Mouse (Mus musculus): ENCODE measurements around the gene 2810408A11Rik. TPM values are rescaled to one million over a fixed set of nuclear protein-coding genes. Genes with fewer than 3 reads are reported as not detected.
A peak's percentile ranks its signal among the peaks of the same experiment; 100 is the strongest.

2810408A11Rik gene
- polyA plus RNA-seq (2012; rRNA removed) = 8.5 and 9.5 TPM in 2 replicates

DNA sequence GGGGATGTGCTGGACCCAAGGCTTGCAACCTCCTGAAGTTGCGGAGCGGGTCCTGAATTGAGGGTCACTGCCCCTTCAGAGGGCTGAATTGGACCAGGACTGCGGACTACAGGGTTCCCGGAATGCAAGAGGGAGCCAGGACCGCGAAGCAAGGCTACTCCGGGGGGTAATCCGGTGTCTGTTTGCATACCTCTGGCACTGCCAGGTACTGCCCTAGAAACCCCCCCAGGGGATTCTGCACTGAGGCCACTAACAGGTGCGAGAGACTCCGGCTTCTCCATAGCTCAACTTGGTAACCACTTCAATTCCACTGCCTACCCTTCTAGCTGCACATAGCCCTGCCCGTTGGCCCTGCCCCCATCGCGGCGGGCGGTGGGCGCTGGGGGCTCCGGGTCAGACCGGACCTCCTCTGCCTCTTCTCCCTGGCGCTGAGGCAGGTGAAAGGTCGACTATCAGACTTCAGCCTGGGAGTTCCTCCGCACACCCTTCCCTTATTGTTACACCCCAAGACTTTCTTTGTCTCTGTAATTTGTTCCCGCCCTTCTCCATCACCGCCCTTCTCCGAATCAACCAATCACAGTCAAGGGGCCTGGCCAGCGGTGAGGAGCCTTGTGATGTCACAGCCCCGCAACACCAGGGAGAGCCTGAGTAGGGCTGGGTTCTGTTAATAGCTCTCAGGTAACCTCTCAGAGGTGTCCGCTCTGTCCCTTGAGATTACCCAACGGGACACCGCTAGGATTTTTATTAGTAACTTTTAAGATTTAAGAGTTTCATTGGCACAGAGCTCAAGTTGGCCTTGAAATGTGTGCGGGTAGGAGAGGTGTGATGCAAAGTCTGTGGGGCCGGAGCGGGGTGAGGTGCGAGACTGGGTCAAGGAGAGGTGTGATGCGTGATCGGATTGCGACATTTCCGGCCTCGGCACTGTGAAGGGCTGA, at the start of gene 2810408A11Rik, which contains the start of gene Neurl4:
Gene 2810408A11Rik (minus strand): TSS at position 517 of the 935 bp plus-strand sequence.
Gene Neurl4 (plus strand): TSS at position 602 of the 935 bp plus-strand sequence.
- TF ChIP-seq POLR2A (IDR thresholded peaks at IDR 0.05; ENCODE audit: borderline replicate concordance, extremely low read depth, insufficient read depth, insufficient read length, poor library complexity, severe bottlenecking) = peak; percentile 62; the same call in 1 of the 2 replicates
- no peak for TF ChIP-seq CTCF (IDR thresholded peaks at IDR 0.05; ENCODE audit: borderline replicate concordance, extremely low read depth, insufficient read depth, insufficient read length)
- DNase-seq (ENCODE audit: low read depth) = peak; percentile 99

DNA sequence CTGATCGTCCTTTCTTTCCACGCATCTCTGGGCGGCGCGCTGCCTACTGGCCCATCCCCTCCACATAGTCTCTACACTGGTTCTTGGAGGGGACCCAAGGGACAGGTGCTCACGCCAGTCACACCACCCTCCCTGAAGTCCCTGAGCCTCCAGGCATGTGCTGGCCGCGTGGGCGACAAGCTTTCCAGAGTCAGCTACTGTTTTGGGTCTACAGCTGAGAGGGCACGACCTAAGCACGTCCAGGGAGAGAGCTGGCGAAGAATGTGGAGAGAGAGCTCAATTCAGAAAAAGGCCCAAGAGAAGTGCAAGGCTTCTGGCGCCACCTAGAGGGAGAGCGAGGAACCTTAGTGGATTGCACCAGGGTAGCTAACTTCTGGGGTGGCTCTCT, 48.0 kb upstream of the 2810408A11Rik start:
- DNase-seq (ENCODE audit: low read depth) = peak; percentile 88
- TF ChIP-seq CTCF (IDR thresholded peaks at IDR 0.05; ENCODE audit: borderline replicate concordance, extremely low read depth, insufficient read depth, insufficient read length) (peak; percentile 96), POLR2A (IDR thresholded peaks at IDR 0.05; ENCODE audit: borderline replicate concordance, extremely low read depth, insufficient read depth, insufficient read length, poor library complexity, severe bottlenecking) (no peak)

DNA sequence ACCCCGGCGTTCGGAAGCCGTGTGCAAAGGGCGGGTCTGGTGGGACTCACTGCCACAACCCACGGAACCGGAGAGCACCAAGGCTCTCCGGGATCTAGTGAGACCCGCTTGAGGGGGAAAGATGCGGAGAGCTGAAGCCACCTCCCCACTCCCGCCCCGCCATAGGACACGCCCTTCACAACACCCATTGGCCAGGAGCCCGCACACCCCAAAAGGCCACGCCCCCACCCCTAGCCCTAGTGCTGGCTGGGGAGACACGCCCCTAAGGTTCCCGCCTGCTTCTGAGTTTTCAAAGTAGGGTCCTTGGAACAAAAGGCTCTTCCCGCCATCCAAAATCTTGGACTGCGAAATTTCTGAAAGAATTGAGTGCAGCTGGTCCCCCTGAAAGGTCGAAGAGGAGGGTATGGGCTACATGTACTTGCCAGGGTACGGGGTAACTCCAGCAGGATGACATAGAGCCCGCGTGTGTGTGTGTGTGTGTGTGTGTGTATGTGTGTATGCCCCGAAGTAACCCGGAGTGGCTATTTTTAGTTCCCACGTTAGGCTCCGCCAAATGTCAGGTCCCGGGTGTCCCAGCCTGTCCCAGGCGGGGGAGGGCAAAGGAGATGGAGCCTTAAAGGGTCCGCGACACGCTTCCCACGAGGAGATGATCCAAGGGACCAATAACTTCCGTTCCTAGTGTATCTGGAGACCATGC, 47.4 kb upstream of the 2810408A11Rik start, which contains the start of gene Slc2a4:
Gene Slc2a4 (minus strand): TSS at position 123 of the 697 bp plus-strand sequence.
- TF ChIP-seq POLR2A (IDR thresholded peaks at IDR 0.05; ENCODE audit: borderline replicate concordance, extremely low read depth, insufficient read depth, insufficient read length, poor library complexity, severe bottlenecking) (0 out of 2 replicates have a peak, but pooled peaks have one; percentile 31), CTCF (IDR thresholded peaks at IDR 0.05; ENCODE audit: borderline replicate concordance, extremely low read depth, insufficient read depth, insufficient read length) (no peak)

DNA sequence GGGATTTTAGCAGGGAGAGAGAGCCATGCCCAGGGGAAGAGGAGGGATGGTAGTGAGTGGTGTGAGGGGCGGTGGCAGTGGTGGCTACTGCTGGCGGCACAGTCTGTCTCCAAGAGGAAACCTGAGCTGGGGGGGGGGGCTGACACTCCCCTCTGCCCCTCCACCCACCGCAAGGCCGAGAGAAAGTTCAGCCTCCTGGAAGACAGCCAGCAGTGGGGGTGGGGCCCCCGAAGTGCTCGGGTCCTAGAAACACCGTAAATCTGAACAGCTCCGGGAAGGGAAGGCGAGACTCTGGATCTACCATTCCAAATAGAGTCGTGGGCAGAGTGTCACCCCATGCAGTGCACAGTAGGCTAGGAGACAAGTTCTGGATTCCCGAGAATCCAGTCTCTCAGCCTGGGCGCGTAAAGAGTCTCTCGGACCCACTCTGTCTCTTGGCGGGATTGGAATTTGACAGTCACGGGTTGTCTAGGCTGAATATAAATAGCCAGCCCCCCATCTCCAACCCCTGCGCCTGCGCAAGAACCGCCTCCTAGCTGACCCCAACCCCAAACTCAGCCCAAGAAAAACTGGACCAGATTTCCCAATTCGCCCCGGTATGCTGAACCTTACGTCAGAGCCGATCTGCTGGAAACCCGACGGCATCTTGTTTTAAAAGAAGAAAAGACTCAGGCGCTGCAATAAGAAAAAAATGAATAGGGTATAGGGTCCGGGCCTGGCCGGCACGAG, 46.7 kb upstream of the 2810408A11Rik start:
- TF ChIP-seq CTCF (IDR thresholded peaks at IDR 0.05; ENCODE audit: borderline replicate concordance, extremely low read depth, insufficient read depth, insufficient read length) (no peak), POLR2A (IDR thresholded peaks at IDR 0.05; ENCODE audit: borderline replicate concordance, extremely low read depth, insufficient read depth, insufficient read length, poor library complexity, severe bottlenecking) (no peak)
- peak; percentile 63 for DNase-seq (ENCODE audit: low read depth)

More for the DNA sequence above, 47.4 kb upstream of the 2810408A11Rik start, which contains the start of gene Slc2a4:
- DNase-seq (ENCODE audit: low read depth) = peak; percentile 97

DNA sequence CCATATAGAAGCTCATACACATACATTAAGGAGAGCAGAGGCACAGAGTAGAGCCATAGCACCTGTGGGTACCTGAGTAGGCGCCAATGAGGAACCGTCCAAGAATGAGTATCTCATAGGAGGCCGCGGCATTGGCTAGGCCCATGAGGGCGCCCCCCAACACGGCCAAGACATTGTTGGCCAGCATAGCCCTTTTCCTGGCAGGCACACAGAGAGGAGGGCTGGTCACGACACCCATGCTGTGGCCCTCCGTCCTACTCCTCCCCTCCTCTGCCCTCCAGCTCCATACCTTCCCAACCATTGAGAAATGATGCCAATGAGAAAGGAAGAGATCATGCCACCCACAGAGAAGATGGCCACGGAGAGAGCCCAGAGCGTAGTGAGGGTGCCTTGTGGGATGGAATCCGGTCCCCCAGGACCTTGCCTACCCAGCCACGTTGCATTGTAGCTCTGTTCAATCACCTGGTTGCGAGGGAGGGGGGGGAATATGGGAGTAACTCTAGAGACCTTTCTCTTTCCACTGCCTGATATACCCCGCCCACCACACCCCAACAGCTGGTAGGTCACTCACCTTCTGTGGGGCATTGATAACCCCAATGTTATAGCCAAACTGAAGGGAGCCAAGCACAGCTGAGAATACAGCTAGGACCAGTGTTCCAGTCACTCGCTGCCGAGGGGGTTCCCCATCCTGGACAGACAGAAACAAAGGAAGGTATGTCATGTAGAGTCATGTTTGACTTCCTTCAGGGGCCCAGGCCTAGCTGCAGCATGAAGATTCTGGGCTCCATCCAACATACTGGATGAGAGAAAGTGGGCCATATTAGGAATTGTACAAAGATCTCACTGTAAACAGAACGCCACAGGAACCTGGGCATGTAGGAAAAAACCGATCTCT, 45.5 kb upstream of the 2810408A11Rik start:
- no peak for TF ChIP-seq CTCF (IDR thresholded peaks at IDR 0.05; ENCODE audit: borderline replicate concordance, extremely low read depth, insufficient read depth, insufficient read length)
- no peak for TF ChIP-seq POLR2A (IDR thresholded peaks at IDR 0.05; ENCODE audit: borderline replicate concordance, extremely low read depth, insufficient read depth, insufficient read length, poor library complexity, severe bottlenecking)
- no peak for DNase-seq (ENCODE audit: low read depth)

DNA sequence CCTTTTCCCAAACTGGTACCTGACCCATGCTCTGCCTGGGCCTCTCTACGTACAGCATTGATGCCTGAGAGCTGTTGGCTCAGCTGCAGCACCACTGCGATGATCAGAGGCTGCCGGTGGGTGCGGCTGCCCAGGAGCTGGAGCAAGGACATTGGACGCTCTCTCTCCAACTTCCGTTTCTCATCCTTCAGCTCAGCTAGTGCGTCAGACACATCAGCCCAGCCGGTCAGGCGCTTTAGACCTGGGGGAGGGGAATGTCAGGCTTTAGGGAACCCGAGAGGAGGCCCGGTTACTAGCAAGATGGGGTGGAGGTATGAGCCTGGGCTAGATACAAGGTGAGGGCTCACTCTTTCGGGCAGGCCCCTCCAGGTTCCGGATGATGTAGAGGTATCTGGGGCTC, 44.4 kb upstream of the 2810408A11Rik start:
- DNase-seq (ENCODE audit: low read depth) = no peak
- TF ChIP-seq CTCF (IDR thresholded peaks at IDR 0.05; ENCODE audit: borderline replicate concordance, extremely low read depth, insufficient read depth, insufficient read length) = no peak
- no peak for TF ChIP-seq POLR2A (IDR thresholded peaks at IDR 0.05; ENCODE audit: borderline replicate concordance, extremely low read depth, insufficient read depth, insufficient read length, poor library complexity, severe bottlenecking)

DNA sequence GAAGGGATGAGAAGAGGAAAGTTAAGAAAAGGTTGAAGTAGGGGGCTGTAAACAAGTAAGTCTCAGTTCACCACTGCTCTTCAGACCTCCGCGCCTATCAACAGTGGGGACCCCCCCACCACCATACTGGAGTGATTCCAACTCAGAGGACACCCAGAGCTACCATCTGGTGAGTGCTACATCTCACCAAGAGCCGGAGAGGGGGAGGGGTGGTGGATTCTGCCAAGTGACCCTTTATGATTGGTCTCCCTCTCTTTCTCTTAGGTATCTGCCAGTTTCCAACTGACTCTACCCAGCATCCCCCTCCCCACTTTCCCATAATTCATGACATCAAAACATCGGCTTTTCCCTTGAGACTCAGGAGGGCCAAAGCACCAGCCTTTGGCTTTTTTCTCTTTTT, 40.2 kb upstream of the 2810408A11Rik start:
- peak; percentile 46 for DNase-seq (ENCODE audit: low read depth)
- TF ChIP-seq CTCF (IDR thresholded peaks at IDR 0.05; ENCODE audit: borderline replicate concordance, extremely low read depth, insufficient read depth, insufficient read length) (no peak), POLR2A (IDR thresholded peaks at IDR 0.05; ENCODE audit: borderline replicate concordance, extremely low read depth, insufficient read depth, insufficient read length, poor library complexity, severe bottlenecking) (no peak)

DNA sequence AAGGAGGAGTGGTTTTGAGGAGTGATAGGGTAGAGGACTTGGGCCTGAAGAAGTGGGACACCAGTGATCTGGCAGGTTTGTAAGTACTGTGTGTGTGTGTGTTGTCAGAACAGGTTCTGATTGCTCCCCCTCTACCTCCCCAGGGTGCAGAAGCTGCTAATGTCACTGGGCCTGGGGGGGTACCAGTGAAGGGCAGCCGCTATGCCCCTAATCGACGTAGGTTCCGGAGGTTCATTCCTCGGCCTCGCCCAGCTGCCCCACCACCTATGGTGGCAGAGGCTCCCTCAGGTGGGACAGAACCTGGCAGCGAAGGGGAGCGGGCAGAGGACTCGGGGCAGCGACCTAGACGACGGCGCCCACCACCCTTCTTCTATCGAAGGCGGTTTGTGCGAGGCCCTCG, 38.9 kb upstream of the 2810408A11Rik start:
- DNase-seq (ENCODE audit: low read depth) = no peak
- TF ChIP-seq CTCF (IDR thresholded peaks at IDR 0.05; ENCODE audit: borderline replicate concordance, extremely low read depth, insufficient read depth, insufficient read length) (no peak), POLR2A (IDR thresholded peaks at IDR 0.05; ENCODE audit: borderline replicate concordance, extremely low read depth, insufficient read depth, insufficient read length, poor library complexity, severe bottlenecking) (no peak)

DNA sequence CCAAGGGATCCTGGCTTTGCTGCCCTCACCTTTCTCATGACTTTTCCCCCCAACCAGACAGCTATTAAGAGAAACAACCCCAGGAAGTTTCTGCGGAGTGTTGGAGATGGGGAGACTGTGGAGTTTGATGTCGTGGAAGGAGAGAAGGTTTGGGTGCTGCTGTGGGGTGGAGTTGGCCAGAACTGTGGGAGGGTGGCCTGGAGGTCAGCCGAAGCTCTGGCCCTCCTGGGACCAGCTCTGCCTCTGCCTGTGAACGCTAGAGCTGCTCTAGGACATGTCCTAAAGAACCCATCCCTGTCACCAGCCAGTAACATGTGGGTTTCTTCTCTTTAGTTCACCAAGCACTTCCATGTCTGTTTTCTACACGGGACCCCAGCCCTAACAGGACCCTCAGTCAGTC, 38.4 kb upstream of the 2810408A11Rik start:
- TF ChIP-seq CTCF (IDR thresholded peaks at IDR 0.05; ENCODE audit: borderline replicate concordance, extremely low read depth, insufficient read depth, insufficient read length) (no peak), POLR2A (IDR thresholded peaks at IDR 0.05; ENCODE audit: borderline replicate concordance, extremely low read depth, insufficient read depth, insufficient read length, poor library complexity, severe bottlenecking) (no peak)

More for the DNA sequence above, 38.4 kb upstream of the 2810408A11Rik start:
- DNase-seq (ENCODE audit: low read depth) = no peak
